Mouse (Mus musculus): ENCODE measurements at regions not wholly inside any gene's neighbourhood (a gene's known extent, or its start where the extent isn't known, plus 50 kb on each side); places are given as distances from the start of the nearest gene placed in this dataset.

DNA sequence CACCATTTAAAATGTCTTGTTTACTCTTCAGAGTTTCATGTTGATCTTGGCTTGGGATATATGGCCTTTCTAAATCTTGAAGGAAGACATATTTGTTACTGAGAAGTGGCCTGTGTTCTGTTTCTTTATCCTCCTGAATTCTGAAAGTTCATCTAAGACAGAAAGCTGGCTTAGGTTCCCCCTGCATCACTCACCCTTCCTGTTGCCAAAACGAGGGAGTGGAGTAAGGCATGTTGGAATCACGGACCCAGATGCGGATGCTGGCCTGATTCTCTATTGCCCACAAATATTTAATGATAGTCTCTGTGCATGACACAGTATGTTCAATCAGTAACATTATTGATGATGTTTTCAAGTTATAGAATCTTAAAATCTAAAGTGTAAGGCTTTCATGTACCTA is 1094.7 kb upstream of the 2610301B20Rik start:
- TF ChIP-seq POLR2A (IDR thresholded peaks at IDR 0.05; ENCODE audit: borderline replicate concordance, extremely low read depth, insufficient read depth, insufficient read length) = no peak

DNA sequence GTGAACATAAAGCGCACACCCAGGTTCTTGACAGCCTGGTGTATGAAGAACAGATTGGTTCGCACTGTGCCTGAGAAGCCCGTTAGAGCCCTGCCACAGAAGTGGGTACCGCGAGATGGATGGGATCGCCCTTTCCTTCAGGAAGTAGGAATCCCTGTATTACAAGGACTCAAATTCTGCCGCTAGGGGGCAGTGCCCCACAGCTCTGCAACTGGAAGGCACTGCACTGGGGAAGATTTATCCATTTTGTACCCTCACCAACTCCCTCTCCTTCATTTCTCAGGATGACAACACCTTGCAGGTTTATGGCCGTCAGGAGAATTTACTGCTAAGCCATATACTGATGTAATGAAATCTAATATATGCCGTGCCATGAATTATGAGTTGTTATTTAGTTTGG is 1094.1 kb upstream of the 2610301B20Rik start:
- Histone ChIP-seq H3K4me1 (ENCODE audit: control insufficient read depth, insufficient read depth, low read length) (no peaks in the 10 kb centered on the region), H3K9me3 (ENCODE audit: control insufficient read depth, low read length) (no peaks in the 10 kb centered on the region), H3K9ac (ENCODE audit: low read depth, low read length, severe bottlenecking) (no peak overlapping the region), H3K4me2 (replicated peaks; ENCODE audit: low read depth, low read length, severe bottlenecking) (no peak overlapping the region), H3K27ac (replicated peaks; ENCODE audit: low read depth, low read length) (no peak overlapping the region), H3K4me3 (replicated peaks; ENCODE audit: low read length) (no peak overlapping the region), H3K36me3 (ENCODE audit: control insufficient read depth, insufficient read depth, low read length) (no peaks in the 10 kb centered on the region), H3K27me3 (ENCODE audit: control insufficient read depth, insufficient read depth, low read length) (no peaks in the 10 kb centered on the region)
- ATAC-seq (ENCODE audit: low FRiP score, low read depth) = peak; percentile 37; the same call in 1 of the 2 replicates
- DNase-seq (ENCODE audit: low spot score) = peak; percentile 82
- no peak for TF ChIP-seq POLR2A (IDR thresholded peaks at IDR 0.05; ENCODE audit: borderline replicate concordance, extremely low read depth, insufficient read depth, insufficient read length)
- 19% methylated on average over 9 of the region's 9 CpGs for WGBS

More for the DNA sequence above, 1094.7 kb upstream of the 2610301B20Rik start:
- Histone ChIP-seq H3K4me3 (replicated peaks; ENCODE audit: low read length) (no peak overlapping the region), H3K4me1 (ENCODE audit: control insufficient read depth, insufficient read depth, low read length) (no peaks in the 10 kb centered on the region), H3K9ac (ENCODE audit: low read depth, low read length, severe bottlenecking) (no peak overlapping the region), H3K36me3 (ENCODE audit: control insufficient read depth, insufficient read depth, low read length) (no peaks in the 10 kb centered on the region), H3K9me3 (ENCODE audit: control insufficient read depth, low read length) (no peaks in the 10 kb centered on the region), H3K27ac (replicated peaks; ENCODE audit: low read depth, low read length) (no peak overlapping the region), H3K27me3 (ENCODE audit: control insufficient read depth, insufficient read depth, low read length) (no peaks in the 10 kb centered on the region), H3K4me2 (replicated peaks; ENCODE audit: low read depth, low read length, severe bottlenecking) (no peak overlapping the region)
- ATAC-seq (ENCODE audit: low FRiP score, low read depth) (no peak), DNase-seq (ENCODE audit: low spot score) (no peak)
- 80% methylated on average over 3 of the region's 3 CpGs for WGBS

GRCm38 (mm10) chr4:9781318-9781717 is 1093.0 kb upstream of the 2610301B20Rik start:
- no peak for TF ChIP-seq POLR2A (IDR thresholded peaks at IDR 0.05; ENCODE audit: borderline replicate concordance, extremely low read depth, insufficient read depth, insufficient read length)
- ATAC-seq (ENCODE audit: low FRiP score, low read depth) = no peak
- 78% methylated on average over 2 of the region's 2 CpGs for WGBS

GRCm38 (mm10) chr4:9787795-9788365 is 1086.4 kb upstream of the 2610301B20Rik start:
- WGBS = 45% methylated on average over 5 of the region's 5 CpGs
- DNase-seq (ENCODE audit: low spot score) (peak; percentile 51), ATAC-seq (ENCODE audit: low FRiP score, low read depth) (peak; percentile 44; the same call in 1 of the 2 replicates)
- no peaks in the 10 kb centered on the region for H3K36me3 ChIP-seq (ENCODE audit: control insufficient read depth, insufficient read depth, low read length)
- H3K4me3 ChIP-seq (replicated peaks; ENCODE audit: low read length) = no peak overlapping the region
- H3K27ac ChIP-seq (replicated peaks; ENCODE audit: low read depth, low read length) = no peak overlapping the region
- H3K4me2 ChIP-seq (replicated peaks; ENCODE audit: low read depth, low read length, severe bottlenecking) = no peak overlapping the region
- H3K4me1 ChIP-seq (ENCODE audit: control insufficient read depth, insufficient read depth, low read length) = peaks cover 4% of the 10 kb centered on the region; the same call in 1 of the 2 replicates
- TF ChIP-seq POLR2A (IDR thresholded peaks at IDR 0.05; ENCODE audit: borderline replicate concordance, extremely low read depth, insufficient read depth, insufficient read length) = no peak
- H3K9ac ChIP-seq (ENCODE audit: low read depth, low read length, severe bottlenecking) = no peak overlapping the region
- H3K27me3 ChIP-seq (ENCODE audit: control insufficient read depth, insufficient read depth, low read length) = no peaks in the 10 kb centered on the region
- H3K9me3 ChIP-seq (ENCODE audit: control insufficient read depth, low read length) = no peaks in the 10 kb centered on the region

More at GRCm38 (mm10) chr4:9781318-9781717, 1093.0 kb upstream of the 2610301B20Rik start:
- Histone ChIP-seq H3K36me3 (ENCODE audit: control insufficient read depth, insufficient read depth, low read length) (no peaks in the 10 kb centered on the region), H3K4me1 (ENCODE audit: control insufficient read depth, insufficient read depth, low read length) (no peaks in the 10 kb centered on the region), H3K4me3 (replicated peaks; ENCODE audit: low read length) (no peak overlapping the region), H3K27ac (replicated peaks; ENCODE audit: low read depth, low read length) (no peak overlapping the region), H3K27me3 (ENCODE audit: control insufficient read depth, insufficient read depth, low read length) (no peaks in the 10 kb centered on the region), H3K9me3 (ENCODE audit: control insufficient read depth, low read length) (no peaks in the 10 kb centered on the region), H3K9ac (ENCODE audit: low read depth, low read length, severe bottlenecking) (no peak overlapping the region), H3K4me2 (replicated peaks; ENCODE audit: low read depth, low read length, severe bottlenecking) (no peak overlapping the region)
- DNase-seq (ENCODE audit: low spot score) = no peak

DNA sequence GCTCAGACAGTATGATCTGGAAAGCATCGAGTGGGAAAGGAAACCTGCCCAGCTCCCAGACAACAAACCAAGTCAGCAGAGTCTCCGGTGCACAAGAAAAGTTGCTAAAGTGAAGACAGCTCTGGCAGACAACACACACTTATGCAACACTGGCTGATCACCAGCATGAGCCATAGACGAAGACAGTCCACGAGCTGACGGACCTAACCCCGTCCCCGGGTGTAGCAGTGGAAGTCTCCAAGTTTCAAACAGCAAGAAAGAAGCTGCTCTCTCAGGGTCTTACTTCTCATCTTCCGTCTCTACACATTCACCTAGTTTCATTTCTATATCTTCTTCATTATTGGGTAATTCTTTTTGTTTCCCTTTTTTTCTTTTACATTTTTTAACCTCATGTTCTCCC is 1083.8 kb upstream of the 2610301B20Rik start:
- Histone ChIP-seq H3K4me3 (replicated peaks; ENCODE audit: low read length) (no peak overlapping the region), H3K9ac (ENCODE audit: low read depth, low read length, severe bottlenecking) (no peak overlapping the region), H3K9me3 (ENCODE audit: control insufficient read depth, low read length) (no peaks in the 10 kb centered on the region), H3K36me3 (ENCODE audit: control insufficient read depth, insufficient read depth, low read length) (no peaks in the 10 kb centered on the region), H3K27ac (replicated peaks; ENCODE audit: low read depth, low read length) (no peak overlapping the region), H3K4me1 (ENCODE audit: control insufficient read depth, insufficient read depth, low read length) (peaks cover 4% of the 10 kb centered on the region; the same call in 1 of the 2 replicates), H3K4me2 (replicated peaks; ENCODE audit: low read depth, low read length, severe bottlenecking) (no peak overlapping the region), H3K27me3 (ENCODE audit: control insufficient read depth, insufficient read depth, low read length) (no peaks in the 10 kb centered on the region)
- ATAC-seq (ENCODE audit: low FRiP score, low read depth) (no peak), DNase-seq (ENCODE audit: low spot score) (no peak)
- 88% methylated on average over 8 of the region's 8 CpGs for WGBS
- no peak for TF ChIP-seq POLR2A (IDR thresholded peaks at IDR 0.05; ENCODE audit: borderline replicate concordance, extremely low read depth, insufficient read depth, insufficient read length)

All from limb, embryonic 14.5 days (tissue).